Mouse (Mus musculus) liver, adult (tissue): Measurements from ENCODE around the gene Cd274.

Experiments used
- GATA4 ChIP-seq: IDR thresholded peaks from 2 replicates; pipeline ENCODE4 v1.6.1; 2014; ENCODE audit warnings: mild to moderate bottlenecking, low read length; ENCODE audit not compliant: insufficient replicate concordance

Gene Cd274

DNA sequence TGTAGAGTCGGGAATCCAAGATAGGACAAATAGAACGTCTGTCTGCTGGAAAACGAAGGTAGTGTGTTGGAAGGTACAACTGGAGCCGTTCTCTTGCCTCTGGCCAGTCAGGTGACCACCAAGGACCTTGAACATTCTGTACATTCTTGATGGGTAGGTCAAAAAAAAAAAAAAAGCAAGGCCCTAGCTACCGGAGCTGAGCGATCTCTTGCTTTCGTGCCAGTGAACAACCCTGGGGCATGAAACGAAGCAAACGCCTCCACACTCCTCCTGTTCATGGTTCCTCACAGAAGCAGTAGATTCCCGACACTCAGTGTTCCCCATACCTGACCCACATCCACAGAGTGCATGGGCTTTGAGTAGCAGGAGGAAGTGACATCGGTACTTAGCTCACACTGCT lies 11.0 kb upstream of the Cd274 start:
- TF ChIP-seq GATA4 = no peak

DNA sequence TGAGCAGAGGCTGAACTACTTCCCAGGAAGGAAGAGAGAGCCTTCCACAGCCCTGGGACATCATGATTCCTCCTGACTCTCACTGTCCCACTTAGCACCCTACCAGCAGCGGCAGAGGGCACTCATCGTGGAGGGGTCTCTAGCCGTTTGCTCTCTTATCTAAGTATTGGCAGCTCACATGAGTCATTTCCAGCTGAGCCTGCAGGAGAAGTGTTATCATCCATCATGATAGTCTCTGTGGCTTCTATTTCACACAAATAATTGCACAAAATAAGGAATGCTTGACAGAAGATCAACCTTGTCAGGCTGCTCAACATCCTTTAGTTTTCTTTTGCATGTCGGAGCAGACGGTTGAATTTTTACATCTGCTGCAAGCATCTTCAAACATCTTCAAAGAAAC lies 7.0 kb upstream of the Cd274 start:
- no peak for TF ChIP-seq GATA4

DNA sequence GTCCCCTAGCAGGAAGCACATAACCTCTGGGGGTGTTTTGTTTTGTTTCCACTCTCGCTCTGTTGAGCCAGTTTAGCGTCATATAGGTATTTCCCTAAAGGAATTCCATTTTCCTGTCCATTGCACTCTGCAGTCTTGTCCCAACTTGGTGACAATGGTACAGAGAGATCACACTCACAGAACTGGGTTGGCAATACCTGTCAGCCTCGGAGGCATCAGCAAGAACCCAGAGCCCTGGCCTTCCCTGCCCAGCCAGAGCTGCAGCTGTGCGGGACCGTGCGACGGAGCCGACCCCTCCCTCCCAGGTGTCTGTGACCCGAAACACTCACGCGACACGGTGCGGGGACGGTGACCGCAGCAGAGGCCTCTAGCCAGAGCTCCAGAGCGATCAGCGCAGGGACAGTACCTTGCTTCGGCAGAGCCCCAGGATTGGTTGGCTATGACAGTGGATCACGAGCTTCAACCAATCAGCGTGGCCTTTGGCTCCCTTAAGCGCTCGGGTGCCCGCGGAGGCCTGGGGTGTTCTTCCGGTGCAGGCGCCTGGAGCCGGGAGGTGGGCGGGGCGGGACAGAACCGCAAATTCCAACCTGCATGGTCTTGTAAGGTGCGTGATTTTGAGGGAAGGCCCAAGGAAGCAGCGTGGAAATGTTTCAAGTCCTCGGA lies 5.7 kb upstream of the Cd274 start:
- TF ChIP-seq GATA4 = no peak

DNA sequence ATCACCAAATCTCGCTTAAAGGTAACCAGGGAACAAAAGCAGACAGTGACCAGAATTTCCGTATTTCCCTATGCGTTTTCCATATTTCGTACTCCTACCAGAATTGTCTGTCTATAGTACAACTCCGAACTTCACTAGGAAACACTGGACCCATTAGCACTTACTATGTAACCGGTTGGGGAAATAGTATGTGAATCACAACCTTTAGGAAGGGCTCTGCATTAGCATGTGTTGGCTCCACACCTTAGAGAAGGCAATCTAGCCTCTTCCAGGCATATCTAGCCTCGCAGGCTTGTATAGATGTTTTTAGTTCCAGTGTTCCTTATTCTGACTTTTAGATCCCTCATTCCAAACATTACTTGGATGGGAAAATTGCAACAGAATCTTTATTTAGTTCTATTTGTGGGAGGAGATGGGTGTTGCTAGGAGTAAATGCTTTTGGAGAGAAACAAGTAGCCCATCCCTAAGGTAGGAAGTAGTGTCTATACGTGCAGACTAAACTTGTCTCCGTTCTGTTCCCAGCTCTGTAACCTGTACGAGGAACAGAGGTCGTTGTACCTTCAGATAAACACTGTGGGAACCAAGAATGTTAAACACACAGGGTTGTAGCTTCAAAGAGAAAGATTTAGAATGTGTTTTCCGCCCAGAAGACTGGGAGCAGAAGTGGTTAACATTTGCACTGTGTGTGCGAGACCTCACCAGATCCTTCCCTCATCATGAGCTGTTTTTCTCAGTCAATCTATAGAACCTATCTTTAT lies 4.9 kb upstream of the Cd274 start:
- no peak for TF ChIP-seq GATA4

DNA sequence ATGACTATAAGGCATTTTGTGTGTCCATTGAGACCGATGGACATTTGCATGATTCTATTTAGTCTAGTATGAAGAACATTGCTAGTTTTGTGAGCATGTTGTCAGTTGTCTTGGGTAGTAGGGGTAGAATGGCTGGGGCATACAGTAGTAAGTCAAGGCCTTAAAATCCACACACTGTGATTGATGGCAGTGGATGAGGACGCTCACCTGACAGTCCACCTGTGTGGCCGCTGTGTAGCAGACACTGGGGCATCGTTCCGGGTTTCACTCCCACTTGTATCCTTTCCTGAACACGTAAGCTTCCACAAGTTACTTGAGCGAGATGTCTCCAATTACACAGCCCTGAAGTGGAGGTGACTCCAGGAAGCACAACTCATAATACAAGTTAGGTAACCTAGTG lies 3.7 kb upstream of the Cd274 start:
- TF ChIP-seq GATA4 = no peak

GRCm38 (mm10) chr19:29364076-29364475 lies 3.2 kb upstream of the Cd274 start:
- TF ChIP-seq GATA4 = no peak

DNA sequence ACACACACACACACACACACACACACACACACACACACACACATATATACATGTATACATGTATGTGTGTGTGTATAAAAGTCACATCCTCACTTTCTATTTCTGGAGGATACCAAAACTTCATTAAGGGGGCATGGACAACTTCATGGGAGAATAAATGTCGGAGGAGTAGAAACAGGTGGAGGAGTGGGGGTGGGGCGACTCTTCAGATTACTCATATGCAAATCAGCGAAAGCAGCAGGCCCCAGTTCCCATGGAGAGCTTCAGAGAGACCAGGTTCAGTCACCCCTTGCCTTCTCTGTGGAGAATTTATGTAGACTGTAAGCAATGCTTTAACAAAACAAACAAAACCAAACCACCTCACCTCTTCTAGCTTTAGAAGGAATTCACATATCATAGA lies 2.1 kb upstream of the Cd274 start:
- no peak for TF ChIP-seq GATA4

- TF ChIP-seq GATA4 = no peak
Measured at GRCm38 (mm10) chr19:29366226-29366968, 858 bp upstream of the Cd274 start.

DNA sequence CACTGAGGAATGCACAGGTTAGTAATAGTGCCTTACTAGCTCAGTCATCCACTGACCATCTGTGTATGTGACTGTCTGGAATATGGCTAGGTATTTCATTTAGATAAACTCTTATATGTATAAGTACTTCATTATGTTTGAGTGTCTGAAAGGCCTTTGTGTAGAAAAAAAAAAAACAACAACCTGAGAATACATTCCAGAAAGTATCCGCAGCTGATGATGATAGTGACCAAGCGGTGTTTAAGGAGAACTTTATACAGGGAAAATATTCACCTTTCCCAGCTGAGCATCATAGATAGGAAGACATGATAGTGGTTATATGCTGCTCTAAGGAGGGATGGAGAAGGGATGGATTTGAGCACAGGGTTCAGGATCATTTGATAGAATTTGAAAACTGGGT lies 786 bp downstream of the Cd274 start:
- TF ChIP-seq GATA4 = no peak

DNA sequence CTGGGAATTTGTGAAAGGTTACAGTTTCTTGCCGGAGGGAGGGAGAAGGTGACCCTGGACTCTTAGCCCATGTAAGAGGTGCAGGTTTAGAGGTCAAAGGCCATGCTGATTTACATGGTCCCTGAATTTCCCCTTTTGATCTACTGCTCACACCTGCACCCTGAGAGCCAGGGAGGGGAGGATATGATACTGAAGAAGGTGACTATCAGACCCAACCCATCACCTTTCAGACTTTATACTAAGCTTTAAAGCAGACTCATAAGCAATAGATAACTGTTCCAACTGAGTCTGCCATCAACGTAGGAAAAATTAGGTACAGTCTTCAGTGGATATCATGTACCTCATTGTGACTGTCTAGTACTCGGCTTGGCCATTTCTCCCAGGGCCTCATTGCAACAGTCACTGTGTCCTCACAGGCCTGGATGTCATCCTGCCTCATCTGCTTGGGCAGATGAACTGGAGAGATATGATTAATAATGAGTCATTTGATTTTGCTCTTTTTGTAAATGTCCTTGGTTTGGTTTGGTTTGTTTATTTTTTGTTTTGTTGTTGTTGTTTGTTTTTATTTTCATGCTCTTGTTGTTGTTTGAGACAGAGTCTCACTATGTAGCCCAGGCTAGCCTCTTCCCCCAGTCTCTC lies 1.5 kb downstream of the Cd274 start:
- no peak for TF ChIP-seq GATA4

DNA sequence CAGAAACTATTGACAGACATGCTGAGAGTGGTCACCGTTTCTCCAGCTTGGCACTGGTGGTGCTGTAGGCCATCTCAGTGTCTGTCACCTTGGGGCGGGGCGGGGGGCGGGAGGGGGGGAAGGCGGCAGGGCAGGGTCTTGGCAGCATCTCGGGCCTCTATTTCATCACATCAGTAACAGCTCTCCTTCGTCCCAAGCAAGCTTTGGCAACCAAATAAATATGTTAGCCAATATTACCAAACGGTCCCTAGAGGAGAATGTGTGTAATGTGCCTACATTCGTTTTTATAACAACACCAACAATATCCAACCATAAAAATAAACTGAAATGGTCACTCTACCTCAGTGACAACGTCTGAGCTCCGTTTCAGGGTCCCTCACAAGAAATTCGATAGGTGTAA lies 2.9 kb downstream of the Cd274 start:
- TF ChIP-seq GATA4 = no peak

GRCm38 (mm10) chr19:29370545-29371283 lies 3.5 kb downstream of the Cd274 start:
- no peak for TF ChIP-seq GATA4

GRCm38 (mm10) chr19:29371284-29372081 lies 4.2 kb downstream of the Cd274 start:
- TF ChIP-seq GATA4 = no peak

GRCm38 (mm10) chr19:29372138-29372537 lies 4.9 kb downstream of the Cd274 start:
- TF ChIP-seq GATA4 = no peak
